Mouse (Mus musculus) olfactory bulb, adult 2 months (tissue): Measurements from ENCODE around the gene Sult2b1.

Experiments
- CTCF ChIP-seq: fragments of 200-500 bp; IDR thresholded peaks from 2 replicates; pipeline ENCODE4 v1.5.1; 2012; ENCODE audit warnings: low read depth, mild to moderate bottlenecking, low read length, moderate library complexity; ENCODE audit not compliant: insufficient read depth
- POLR2A ChIP-seq: fragments of 200-500 bp; IDR thresholded peaks from 2 replicates; pipeline ENCODE4 v1.6.1; 2012; ENCODE audit warnings: mild to moderate bottlenecking, low read depth, low read length, moderate library complexity; ENCODE audit not compliant: insufficient read depth

GRCm38 (mm10) chr7:45786661-45787413 lies 2.4 kb upstream of the Sult2b1 start:
- no peak for TF ChIP-seq CTCF
- no peak for TF ChIP-seq POLR2A
